Mouse (Mus musculus) hindbrain, embryonic 16.5 days (tissue): Measurements from ENCODE around the gene Cops6. TPM values are rescaled to one million over a fixed set of nuclear protein-coding genes. Genes with fewer than 3 reads are reported as not detected.
A peak's percentile ranks its signal among the peaks of the same experiment; 100 is the strongest.

Experiments used
- ATAC-seq: fragments of 200-750 bp; cut with Nextera tagmentation; 2 replicates; pipeline ENCODE4 v1.8.0; 2017; ENCODE audit warnings: moderate TSS enrichment, moderate library complexity
- H3K27ac ChIP-seq: fragments of 300-500 bp; sonication (generic); 2 replicates; pipeline ENCODE4 v1.5.1; 2014; ENCODE audit warnings: low read depth, mild to moderate bottlenecking, control low read depth, low read length, moderate library complexity
- H3K27me3 ChIP-seq: fragments of 300-500 bp; sonication (generic); replicated peaks from 2 replicates; pipeline ENCODE4 v1.6.1; 2014; ENCODE audit warnings: low read length; ENCODE audit not compliant: control insufficient read depth, insufficient read depth
- H3K36me3 ChIP-seq: fragments of 300-500 bp; sonication (generic); 2 replicates; pipeline ENCODE4 v1.6.1; 2014; ENCODE audit warnings: mild to moderate bottlenecking, low read length, moderate library complexity, mixed read lengths; ENCODE audit not compliant: control insufficient read depth, insufficient read depth
- H3K4me1 ChIP-seq: fragments of 300-500 bp; sonication (generic); 2 replicates; pipeline ENCODE4 v1.6.1; 2014; ENCODE audit warnings: low read depth, low read length; ENCODE audit not compliant: control insufficient read depth, insufficient read depth
- H3K4me2 ChIP-seq: fragments of 300-500 bp; sonication (generic); 2 replicates; pipeline ENCODE4 v1.6.1; 2014; ENCODE audit warnings: mild to moderate bottlenecking, low read length, control low read depth, moderate library complexity
- H3K4me3 ChIP-seq: fragments of 300-500 bp; sonication (generic); 2 replicates; pipeline ENCODE4 v1.5.1; 2014; ENCODE audit warnings: mild to moderate bottlenecking, low read length, control low read depth, moderate library complexity
- H3K9ac ChIP-seq: fragments of 300-500 bp; sonication (generic); 2 replicates; pipeline ENCODE4 v1.6.1; 2014; ENCODE audit warnings: low read depth, mild to moderate bottlenecking, control low read depth, low read length, moderate library complexity
- H3K9me3 ChIP-seq: fragments of 300-500 bp; sonication (generic); 2 replicates; pipeline ENCODE4 v1.6.1; 2014; ENCODE audit warnings: mild to moderate bottlenecking, low read length, moderate library complexity; ENCODE audit not compliant: control insufficient read depth
- WGBS: fragments of 180-500 bp; shearing (Covaris S2); extraction: QIAGEN DNeasy Blood & Tissue Kit; methylation state at CpG from one replicate; pipeline ENCODE4 v1.1.7; 2014; 5-methylcytosine and 5-hydroxymethylcytosine counted together
- polyA plus RNA-seq: library from polyadenylated mRNA; unstranded; fragments of >200 nt; fragmentation: Nextera tagmentation; extraction: Ambion mirVana; gene quantifications from 2 replicates; pipeline ENCODE4 v1.2.1, GENCODE M21; 2015

The Cops6 gene
- polyA plus RNA-seq = 319 and 340 TPM in 2 replicates

DNA sequence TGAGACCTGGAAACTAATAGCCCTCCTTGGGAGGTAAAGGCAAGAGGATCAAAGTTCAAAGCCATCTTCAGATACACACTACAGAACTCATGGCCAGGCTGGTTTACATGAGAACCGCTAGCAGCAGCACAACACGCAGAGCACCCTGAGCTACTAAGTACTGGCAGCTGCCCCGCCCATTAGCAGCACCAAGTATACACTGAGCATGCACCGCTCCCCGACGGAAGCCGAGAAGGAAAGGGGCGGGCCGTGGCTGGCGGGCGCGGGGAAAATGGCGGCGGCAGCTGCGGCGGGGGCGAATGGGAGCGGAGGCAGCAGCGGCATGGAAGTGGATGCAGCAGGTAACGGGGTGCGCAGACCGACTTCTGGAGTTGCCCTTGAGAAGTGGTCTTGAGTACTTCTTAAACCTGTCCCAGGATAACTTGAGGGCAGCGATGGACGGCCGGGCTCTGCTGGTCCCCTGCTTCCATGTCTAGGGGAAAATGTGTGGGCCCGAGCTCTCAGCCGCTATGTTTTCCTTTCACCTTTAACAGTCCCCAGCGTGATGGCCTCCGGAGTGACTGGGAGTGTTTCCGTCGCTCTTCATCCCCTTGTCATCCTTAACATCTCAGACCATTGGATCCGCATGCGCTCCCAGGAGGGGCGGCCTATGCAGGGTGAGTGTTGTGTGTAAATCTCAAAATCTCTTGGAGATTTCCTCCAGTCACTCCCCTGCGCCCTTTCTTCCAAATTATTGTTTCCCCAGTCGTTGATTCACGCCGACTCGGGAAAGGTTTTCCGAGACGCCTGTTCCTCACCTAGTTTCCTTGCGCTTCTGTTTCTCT lies at the start of gene Cops6:
TSS of gene Cops6 (plus strand) at position 230 of the 824 bp plus-strand sequence.
- WGBS = 1% methylated on average over 42 of the region's 42 CpGs
- no peaks in the 10 kb centered on the region for H3K9me3 ChIP-seq
- H3K4me3 ChIP-seq = peak within 1 kb of the TSS; percentile 73
- no peaks in the 10 kb centered on the region for H3K27me3 ChIP-seq
- H3K9ac ChIP-seq = peak within 1 kb of the TSS; percentile 82
- peaks cover 14% of the 10 kb centered on the region for H3K4me1 ChIP-seq
- H3K27ac ChIP-seq = peak within 1 kb of the TSS; percentile 71
- peak; percentile 95 for ATAC-seq
- peak within 1 kb of the TSS; percentile 73 for H3K4me2 ChIP-seq
- peaks cover 27% of the 10 kb centered on the region for H3K36me3 ChIP-seq

DNA sequence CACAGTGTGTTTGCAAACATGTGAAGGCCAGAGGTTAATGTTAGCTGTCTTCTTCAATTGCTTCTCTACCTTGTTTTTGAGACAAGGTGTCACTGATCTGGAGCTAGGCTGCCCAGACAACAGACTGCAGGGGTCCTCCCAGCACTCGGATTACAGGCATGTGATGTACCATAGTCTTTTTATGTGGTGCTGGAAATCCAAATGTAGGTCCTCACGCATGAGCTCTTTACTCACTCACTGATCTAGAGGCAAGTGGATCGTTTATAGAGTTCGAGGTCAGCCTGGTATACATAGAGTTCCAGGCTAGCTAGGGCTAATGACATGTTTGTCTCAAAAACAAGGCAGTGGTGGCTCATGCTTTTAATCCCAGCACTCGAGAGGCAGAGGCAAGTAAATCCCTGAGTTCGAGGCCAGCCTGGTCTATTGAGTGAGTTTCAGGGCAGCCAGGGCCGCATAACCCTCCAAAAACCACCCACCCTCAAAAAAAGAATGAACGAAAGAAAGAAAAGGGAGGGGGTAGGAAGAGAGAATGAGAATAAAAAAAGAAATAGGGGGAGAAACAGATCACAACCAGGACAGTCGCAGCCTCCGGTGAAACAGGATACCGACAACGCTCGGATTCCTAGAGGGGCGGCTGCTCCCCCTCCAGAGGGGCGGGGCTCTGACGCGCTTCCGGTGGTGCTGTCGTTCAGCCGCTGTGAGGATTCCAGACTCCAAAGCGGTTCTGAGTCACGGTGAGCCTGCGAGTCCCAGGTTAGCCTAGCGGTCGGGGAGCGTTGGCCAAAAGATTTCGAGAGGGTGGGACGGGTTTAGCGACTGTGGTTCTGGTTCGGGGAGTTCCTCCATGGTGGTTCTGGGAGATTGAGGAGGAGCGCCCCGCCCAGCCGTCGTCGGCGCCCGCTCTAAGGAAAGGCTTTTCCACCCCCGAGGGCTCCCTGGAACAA lies 44.3 kb upstream of the Cops6 start, which contains the start of gene Zscan21:
TSS of gene Zscan21 (plus strand) at position 649 of the 944 bp plus-strand sequence.
- H3K27ac ChIP-seq = peak within 1 kb of the TSS; percentile 89
- H3K4me1 ChIP-seq = peaks cover 14% of the 10 kb centered on the region
- H3K9me3 ChIP-seq = no peaks in the 10 kb centered on the region
- ATAC-seq = peak; percentile 98
- H3K9ac ChIP-seq = peak within 1 kb of the TSS; percentile 72
- H3K4me3 ChIP-seq = peak within 1 kb of the TSS; percentile 59
- 7% methylated on average over 38 of the region's 38 CpGs for WGBS
- H3K27me3 ChIP-seq = no peaks in the 10 kb centered on the region
- peak within 1 kb of the TSS; percentile 67 for H3K4me2 ChIP-seq
- H3K36me3 ChIP-seq = no peaks in the 10 kb centered on the region; the same call in 1 of the 2 replicates

GRCm38 (mm10) chr5:138117199-138118015 lies 43.5 kb upstream of the Cops6 start:
- peak overlapping the region; percentile 59 for H3K4me3 ChIP-seq
- peak; percentile 47 for ATAC-seq
- WGBS = 7% methylated on average over 16 of the region's 16 CpGs

GRCm38 (mm10) chr5:138118041-138118440 lies 42.8 kb upstream of the Cops6 start:
- H3K27ac ChIP-seq = no peak overlapping the region

More at GRCm38 (mm10) chr5:138117199-138118015, 43.5 kb upstream of the Cops6 start:
- peak overlapping the region; percentile 67 for H3K4me2 ChIP-seq
- H3K4me1 ChIP-seq = peaks cover 14% of the 10 kb centered on the region
- no peaks in the 10 kb centered on the region for H3K9me3 ChIP-seq
- peak overlapping the region; percentile 89 for H3K27ac ChIP-seq
- peak overlapping the region; percentile 72 for H3K9ac ChIP-seq
- no peaks in the 10 kb centered on the region for H3K27me3 ChIP-seq
- no peaks in the 10 kb centered on the region; the same call in 1 of the 2 replicates for H3K36me3 ChIP-seq

DNA sequence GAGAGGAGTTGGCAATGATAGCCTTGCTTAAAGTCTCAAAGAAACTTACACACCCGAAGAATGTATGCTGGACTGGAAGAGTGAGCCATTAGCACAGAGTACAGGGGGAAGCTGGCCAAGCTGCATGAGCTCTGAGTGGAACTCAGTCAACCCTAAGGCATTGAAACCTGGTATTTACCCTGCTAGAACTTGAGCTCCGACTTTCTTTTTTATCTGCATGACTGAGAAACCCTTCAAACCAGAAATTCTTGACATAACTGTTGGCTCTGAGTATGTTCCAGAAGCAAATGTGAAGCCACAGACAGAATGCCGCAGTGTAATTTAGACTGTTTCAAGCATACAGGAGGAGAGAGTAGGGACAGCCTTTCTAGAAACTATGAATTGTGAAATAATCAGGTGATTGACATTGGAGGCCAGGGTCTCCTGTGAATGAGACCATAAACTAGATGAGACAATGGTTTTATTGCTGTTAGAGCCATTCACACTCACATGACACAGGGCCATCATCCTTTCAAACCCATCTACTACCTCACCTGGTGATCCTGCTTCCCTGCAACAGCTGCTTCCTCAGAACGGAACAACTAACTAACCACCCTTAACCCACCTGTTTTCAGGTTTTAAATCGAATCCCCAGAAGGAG lies 28.3 kb upstream of the Cops6 start:
- no peak for ATAC-seq
- 93% methylated on average over 5 of the region's 5 CpGs for WGBS
- Histone ChIP-seq H3K9me3 (no peaks in the 10 kb centered on the region), H3K27ac (no peak overlapping the region), H3K9ac (no peak overlapping the region), H3K4me1 (no peaks in the 10 kb centered on the region), H3K36me3 (peaks cover 36% of the 10 kb centered on the region), H3K4me2 (no peak overlapping the region), H3K4me3 (no peak overlapping the region), H3K27me3 (no peaks in the 10 kb centered on the region)

More at GRCm38 (mm10) chr5:138118041-138118440, 42.8 kb upstream of the Cops6 start:
- peaks cover 14% of the 10 kb centered on the region for H3K4me1 ChIP-seq
- H3K9me3 ChIP-seq = no peaks in the 10 kb centered on the region
- no peak overlapping the region for H3K9ac ChIP-seq
- peak overlapping the region; percentile 59 for H3K4me3 ChIP-seq
- H3K27me3 ChIP-seq = no peaks in the 10 kb centered on the region
- 75% methylated on average over 3 of the region's 3 CpGs for WGBS
- ATAC-seq = no peak
- H3K4me2 ChIP-seq = peak overlapping the region; percentile 67
- peaks cover under 1% of the 10 kb centered on the region for H3K36me3 ChIP-seq

- no peak overlapping the region for H3K4me2 ChIP-seq
- H3K36me3 ChIP-seq = peaks cover 19% of the 10 kb centered on the region
- no peaks in the 10 kb centered on the region for H3K9me3 ChIP-seq
- H3K4me3 ChIP-seq = no peak overlapping the region
- ATAC-seq = no peak
- H3K27ac ChIP-seq = no peak overlapping the region
- no peaks in the 10 kb centered on the region for H3K27me3 ChIP-seq
- no peaks in the 10 kb centered on the region for H3K4me1 ChIP-seq
- no peak overlapping the region for H3K9ac ChIP-seq
- 89% methylated on average over 4 of the region's 4 CpGs for WGBS
These were observed 23.6 kb upstream of the Cops6 start for GRCm38 (mm10) chr5:138137257-138137656.

GRCm38 (mm10) chr5:138137935-138138549 lies 22.8 kb upstream of the Cops6 start:
- no peaks in the 10 kb centered on the region for H3K9me3 ChIP-seq
- no peak overlapping the region for H3K4me2 ChIP-seq
- H3K9ac ChIP-seq = no peak overlapping the region
- H3K36me3 ChIP-seq = peaks cover 12% of the 10 kb centered on the region
- H3K4me1 ChIP-seq = no peaks in the 10 kb centered on the region
- H3K4me3 ChIP-seq = no peak overlapping the region
- H3K27ac ChIP-seq = no peak overlapping the region
- no peaks in the 10 kb centered on the region for H3K27me3 ChIP-seq
- no peak for ATAC-seq
- 68% methylated on average over 8 of the region's 8 CpGs for WGBS

DNA sequence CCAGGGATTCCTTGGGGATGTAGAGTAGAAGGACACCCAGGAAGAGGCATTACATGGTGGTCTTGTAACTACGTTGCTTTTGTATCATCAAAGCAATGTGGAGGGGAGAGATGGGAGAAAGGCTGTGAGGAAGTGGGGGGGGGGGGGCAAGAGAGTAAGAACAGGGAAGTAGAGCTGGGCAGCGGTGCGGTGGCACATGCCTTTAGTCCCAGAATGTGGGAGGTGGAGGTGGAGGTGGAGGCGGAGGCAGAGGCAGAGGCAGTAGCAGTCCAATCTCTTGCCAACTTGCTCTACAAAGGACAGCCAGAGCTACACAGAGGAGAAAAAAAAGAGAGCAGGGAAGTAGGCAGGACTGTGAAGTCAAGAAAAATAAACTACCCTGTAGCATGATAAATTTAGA lies 22.3 kb upstream of the Cops6 start:
- peaks cover 10% of the 10 kb centered on the region for H3K36me3 ChIP-seq
- no peaks in the 10 kb centered on the region for H3K27me3 ChIP-seq
- H3K4me1 ChIP-seq = no peaks in the 10 kb centered on the region
- no peak for ATAC-seq
- H3K9me3 ChIP-seq = no peaks in the 10 kb centered on the region
- H3K4me3 ChIP-seq = no peak overlapping the region
- no peak overlapping the region for H3K4me2 ChIP-seq
- WGBS = 80% methylated on average over 4 of the region's 4 CpGs
- H3K27ac ChIP-seq = no peak overlapping the region
- H3K9ac ChIP-seq = no peak overlapping the region
